Mouse (Mus musculus) cerebellum, postnatal 14 days (tissue): ENCODE results near the gene Zfp512.
"Not testable (repeated sequence)": the region's sequence is repeated elsewhere in the genome, so short reads cannot be mapped to it uniquely, and the experiment has no call there.

ENCODE experiments used
- DNase-seq, 2 experiments: peaks; one replicate each; pipeline ENCODE4 v3.0.0; 2021; ENCODE audit warnings: mixed read lengths in 2 of 2

Gene Zfp512

DNA sequence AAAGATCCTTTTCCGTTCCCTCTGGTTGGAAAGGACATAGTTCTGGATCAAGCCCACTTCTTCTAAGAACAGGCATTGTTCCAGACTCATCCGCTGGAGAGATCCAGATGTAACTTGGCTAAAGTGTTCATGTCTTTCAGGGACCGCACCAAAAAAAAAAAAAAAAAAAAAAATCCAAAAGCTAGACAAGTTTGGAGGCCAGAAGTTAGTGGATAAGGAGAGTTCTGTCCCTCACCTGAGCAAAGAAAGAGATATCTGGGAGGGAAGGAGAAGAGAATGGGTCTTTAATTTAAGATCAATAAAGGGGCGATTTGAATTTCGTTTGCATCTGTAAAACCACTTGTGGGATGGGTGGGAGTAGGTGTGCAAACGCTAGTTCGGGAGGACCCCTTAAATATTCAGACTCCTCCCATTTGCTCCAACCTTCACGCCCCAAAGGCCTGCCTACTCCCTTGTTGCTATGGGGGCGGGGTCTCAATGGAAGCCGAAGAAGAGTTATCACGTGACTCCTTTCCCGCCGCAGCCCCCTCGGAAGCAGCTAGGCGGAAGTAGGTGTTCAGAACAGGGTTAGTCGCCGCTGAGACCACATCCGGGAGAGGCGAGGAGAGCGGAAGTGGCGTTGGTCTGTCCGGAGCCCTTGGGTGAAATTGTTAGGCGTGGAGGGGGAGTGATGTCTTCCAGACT lies at the start of gene Zfp512:
Gene Zfp512 (plus strand): TSS at position 554 of the 684 bp plus-strand sequence.
- DNase-seq = peak; percentile 92 to 94

DNA sequence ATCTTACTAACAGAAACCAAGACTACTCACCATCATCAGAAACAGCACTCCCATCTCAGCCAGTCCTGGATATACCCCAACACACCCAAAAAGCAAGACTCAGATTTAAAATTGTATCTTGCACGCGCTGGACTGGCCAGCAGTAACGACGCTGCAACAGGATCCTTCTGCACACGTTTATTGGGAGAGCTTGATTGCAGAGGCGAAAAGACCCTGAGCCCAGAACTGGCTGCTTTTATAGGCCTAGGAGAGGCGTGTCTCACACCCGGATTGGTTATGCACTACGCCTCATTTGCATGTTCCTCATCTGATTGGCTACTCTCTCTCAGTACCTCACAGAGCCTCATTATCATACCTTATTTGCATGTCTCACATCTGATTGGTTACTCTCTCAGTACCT lies 17.5 kb upstream of the Zfp512 start:
- not testable (repeated sequence) for DNase-seq

DNA sequence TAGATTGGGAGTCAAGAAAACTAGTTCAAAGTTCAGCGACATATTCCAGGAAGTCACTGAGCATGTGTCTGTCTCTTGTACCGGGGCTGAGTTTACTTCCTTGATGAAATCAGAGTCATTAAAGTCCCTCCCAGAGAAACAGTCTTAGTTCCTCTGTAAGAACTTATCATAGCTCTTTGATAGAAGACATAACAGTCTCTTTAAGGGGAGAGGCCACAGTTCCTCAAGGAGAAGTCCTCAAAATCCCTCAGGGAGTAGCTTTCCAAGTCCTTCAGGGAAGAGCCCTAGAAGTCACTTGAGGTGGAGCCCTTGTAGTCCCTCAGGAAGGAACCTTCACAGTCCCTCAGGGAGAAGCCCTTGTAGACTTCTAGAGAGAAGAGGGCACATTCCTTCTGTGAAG lies 895 bp upstream of the Zfp512 start:
- DNase-seq = no peak

DNA sequence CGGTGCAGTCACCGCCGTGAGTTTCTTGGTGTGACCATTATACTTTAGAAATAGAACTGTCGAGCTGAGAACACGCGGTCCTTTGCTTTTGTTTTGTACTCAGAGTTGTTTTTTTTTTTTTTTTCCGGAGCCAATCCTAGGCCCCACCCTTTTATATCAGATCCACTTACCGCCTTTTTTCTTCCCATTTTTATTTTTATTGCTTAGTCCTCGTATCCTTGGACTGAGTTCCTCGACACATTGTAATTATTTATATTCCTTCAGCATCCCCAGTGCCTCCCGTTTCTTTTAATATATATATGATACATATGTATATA lies 289 bp downstream of the Zfp512 start:
- no peak for DNase-seq

DNA sequence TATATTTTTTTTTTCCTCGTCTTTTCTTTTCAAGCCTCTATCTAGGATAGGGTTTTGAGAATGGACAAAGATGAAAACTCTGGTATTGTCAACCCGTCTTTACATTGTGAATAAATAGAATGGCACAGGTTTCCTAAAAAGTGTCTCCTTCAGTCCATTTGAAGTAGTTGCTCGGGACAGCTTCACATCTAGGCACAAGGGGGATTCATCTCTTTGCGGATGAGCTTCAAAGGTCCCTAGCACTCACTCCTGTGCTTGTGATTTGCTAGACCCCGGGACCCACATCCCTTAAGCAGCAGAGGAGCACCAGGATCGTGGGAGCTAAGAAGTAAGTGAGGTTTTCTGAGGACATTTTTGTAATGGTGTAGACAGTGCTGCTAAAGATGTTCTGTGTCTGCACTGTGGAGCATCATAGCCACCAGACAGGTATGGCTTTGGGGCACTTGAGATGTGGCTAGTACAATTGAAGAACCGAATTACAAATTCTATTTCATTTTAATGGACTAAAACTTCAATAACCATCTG lies 717 bp downstream of the Zfp512 start:
- DNase-seq = peak in 1 of 2 experiments; percentile 9

DNA sequence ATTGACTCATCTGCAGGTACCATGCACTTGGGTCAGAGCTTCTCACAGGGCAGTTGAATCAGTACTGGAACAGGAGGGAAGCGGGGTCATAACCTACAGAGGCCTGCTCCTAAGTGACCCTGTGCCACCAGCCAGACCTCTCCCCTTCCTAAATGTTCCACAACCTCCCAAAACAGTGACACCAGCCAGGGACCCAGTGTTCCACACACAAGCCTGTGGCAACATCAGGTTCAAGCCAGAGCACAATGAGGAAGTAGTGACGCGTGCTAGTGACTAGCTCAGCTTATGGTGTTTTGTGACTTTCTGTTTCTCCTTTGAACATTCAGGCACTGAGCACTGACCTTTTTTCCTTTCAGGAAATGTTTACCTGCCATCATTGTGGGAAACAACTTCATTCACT lies 15.6 kb downstream of the Zfp512 start:
- DNase-seq = no peak

DNA sequence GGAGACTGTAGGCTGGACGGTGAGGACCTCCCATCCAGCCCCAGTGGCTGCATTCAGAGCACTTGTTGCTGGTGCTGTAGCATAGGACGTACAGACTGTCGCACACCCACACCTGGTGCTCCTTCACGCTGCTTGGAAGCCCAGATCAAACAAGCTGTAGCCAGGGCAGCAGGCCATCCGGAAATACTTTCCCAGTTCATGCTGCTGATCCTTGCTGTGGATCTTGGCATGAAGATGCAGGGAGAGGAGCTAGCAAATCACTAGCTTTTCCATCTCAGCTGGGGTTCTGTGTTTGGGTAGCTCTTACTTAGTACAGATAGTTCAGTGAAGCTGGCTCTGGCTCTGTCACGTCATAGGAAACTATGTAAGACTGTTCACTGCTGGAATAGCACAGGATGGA lies 17.5 kb downstream of the Zfp512 start:
- DNase-seq = no peak

DNA sequence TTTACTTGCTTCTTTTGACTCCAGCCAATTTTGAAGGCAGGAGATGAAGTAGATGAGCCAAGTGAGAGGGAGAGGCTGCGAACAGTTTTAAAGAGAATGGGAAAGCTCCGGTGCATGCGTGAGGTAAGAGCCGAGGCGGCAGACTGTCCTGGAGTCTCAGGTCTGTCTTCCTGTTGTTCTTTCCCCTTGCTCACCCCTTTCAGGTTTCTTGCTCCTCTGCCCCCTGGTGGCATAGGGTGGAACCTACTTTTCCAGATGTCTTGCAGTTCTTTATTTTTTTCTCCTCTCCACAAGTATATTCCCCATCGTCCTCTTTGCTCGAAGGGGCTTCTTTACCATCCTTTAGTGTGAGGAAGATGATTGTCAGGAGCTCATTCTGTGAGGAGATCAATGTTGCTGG lies 18.1 kb downstream of the Zfp512 start:
- peak; percentile 28 to 50 for DNase-seq

DNA sequence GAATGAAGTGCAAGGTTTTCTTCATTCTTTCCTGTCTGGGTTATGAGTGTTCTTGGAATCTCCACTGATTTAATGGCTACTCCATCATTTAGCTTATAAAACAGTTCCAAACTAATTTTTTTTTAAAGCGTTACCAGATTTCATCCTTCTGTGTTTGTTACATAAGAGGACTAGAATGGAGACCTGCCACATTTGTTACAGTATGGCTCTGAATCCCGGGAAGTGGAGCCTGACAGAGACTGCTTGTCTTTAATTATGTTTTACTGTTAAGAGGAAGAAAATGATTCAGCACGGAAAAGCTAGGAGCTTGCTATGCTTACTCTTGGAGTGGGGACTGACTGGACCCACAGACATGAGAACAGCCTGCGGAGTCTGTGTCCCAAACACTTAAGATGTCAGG lies 28.3 kb downstream of the Zfp512 start:
- no peak for DNase-seq

DNA sequence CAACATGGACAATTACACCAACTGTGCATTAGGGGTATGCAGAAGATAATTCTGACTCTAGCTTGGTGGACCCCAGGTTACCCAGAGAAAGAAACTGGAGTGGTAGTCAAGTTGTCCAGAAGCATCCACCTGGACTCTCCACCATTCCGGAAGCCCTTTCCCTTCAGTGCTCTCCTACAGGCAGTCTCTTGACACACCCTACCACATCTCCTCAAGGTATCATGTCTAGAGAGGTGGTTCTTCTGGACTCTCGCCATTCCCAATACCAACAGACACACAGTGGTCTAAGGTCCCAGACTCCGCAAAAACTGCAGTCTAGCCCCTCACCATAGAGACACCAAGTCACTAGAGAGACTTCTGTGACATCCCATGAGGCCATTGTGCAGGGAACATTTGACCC lies 33.2 kb downstream of the Zfp512 start, which contains the start of gene 4930548H24Rik:
Gene 4930548H24Rik (plus strand): TSS at position 301 of the 400 bp plus-strand sequence.
- DNase-seq = no peak

DNA sequence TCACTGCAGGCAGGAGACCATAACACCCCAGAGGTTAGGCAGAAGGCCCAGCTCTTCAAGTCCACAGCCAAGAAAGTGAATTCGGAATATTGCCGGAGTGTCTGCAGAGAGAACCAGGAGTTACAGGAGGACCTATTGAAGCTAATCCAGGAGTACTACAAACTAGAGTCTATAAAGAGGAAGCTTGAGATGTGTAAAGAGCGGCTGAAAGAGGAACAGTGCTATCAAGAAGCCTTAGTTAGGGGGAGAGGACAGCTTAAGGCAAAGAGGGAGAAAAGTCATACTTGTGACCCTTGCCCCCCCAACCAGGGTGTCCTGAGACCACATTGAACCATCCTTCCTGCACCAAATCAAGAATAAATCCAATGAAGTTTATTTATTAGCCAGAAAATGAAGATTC lies 35.7 kb downstream of the Zfp512 start:
- no peak for DNase-seq

DNA sequence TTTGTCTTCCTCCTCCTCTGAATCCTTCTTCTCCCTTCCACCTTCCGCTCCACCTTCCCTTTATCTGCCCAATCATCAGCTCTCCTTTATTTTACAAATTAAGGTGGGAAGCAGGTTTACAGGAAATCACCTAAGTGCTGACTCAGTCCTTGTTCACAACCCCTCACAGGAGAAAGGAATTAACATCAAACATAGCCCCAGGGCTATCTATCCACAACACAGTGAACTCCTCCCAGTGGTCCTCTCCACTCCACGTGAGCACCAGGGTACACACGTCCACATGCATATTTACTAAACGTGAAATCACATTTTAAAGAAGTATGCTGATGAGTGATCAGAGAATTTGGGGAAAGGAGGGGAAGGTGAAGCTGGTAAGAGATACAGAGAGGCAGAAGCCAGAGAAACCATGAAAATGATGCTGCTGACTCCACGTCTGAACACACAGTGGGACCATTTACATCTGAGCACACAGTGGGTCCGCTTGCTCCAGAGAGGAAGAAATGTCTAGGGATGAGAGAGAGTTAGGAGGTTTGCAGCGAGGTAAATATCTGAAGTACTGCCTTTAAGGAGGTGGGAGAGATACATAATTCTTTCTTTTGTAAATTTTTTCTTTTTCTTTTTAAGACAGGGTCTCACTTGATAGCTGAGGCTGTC lies 37.0 kb downstream of the Zfp512 start:
- no peak for DNase-seq

DNA sequence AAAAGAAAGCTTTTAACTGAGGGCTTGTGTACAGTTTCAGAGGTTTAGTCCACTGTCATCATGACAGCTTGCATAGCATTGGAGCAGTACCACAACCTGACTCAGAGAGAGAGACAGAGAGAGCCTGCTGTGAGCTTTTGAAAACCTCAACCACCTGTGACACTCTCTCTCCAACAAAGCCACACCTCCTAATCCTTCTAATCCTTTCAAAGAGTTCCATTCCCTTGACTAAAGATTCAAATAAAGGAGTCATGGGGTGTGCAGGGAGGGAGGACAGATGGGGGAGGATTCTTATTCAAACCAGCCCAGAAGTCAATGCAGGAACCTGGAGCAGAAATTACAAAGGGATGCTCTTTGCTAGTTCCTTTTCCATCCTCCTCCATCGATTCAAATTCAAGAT lies 39.8 kb downstream of the Zfp512 start:
- no peak for DNase-seq

DNA sequence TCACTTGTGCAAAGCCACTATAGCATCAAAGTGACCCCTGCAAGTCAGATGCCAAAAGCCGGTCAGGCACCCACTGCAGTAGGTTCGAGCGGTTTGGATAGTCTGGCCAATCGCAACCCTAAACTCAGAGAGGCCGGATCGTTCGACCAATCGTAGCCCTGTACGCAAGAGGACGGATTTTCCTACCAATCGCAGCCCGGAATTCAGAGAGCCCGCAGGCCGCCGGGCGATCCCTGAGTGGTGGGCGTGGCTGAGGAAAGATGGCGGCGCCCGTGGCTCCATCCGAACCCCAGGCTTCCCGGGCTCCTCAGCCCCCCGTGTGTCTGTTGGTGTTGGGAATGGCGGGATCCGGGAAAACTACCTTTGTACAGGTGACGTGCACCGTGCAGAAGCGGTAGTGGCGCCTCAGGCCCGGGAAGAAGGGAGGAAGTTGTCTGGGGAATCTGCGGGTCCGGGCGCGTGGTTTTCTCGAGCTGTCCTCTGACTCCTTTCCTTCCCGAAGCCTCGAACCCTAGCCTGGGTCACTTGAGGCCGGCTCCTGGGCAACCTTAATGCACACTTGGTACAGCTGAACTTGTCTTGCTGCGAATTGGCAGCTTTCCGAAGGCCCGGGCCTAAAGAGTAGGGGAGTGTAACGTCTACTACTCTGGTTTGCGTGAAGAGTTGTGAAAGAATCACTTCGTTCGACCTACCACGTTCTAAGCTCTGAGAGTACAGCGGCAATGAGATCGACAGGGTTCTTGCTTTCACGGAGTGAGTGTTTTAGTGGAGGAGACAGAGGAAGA lies 42.5 kb downstream of the Zfp512 start, which contains the start of gene Gpn1:
Gene Gpn1 (plus strand): TSS at position 229 of the 785 bp plus-strand sequence.
- peak; percentile 92 for DNase-seq

DNA sequence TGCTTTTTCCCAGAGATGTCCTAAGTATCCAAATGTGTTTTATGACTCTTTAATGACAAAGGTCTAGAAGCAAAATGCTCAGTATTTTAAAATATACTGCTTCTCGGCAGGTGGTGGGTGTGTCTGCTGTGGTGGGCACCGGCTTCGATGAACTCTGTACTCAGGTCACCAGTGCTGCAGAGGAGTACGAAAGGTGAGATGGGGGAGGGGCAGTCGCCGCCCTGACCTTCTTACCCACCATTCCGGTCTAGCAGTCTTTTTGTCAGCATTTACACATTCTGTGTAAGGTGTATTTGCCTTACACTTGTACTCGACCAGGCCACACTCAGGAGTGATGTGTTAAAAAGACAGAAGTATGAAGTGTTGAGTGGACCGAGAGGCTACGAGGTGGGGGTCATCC lies 52.6 kb downstream of the Zfp512 start:
- no peak for DNase-seq

DNA sequence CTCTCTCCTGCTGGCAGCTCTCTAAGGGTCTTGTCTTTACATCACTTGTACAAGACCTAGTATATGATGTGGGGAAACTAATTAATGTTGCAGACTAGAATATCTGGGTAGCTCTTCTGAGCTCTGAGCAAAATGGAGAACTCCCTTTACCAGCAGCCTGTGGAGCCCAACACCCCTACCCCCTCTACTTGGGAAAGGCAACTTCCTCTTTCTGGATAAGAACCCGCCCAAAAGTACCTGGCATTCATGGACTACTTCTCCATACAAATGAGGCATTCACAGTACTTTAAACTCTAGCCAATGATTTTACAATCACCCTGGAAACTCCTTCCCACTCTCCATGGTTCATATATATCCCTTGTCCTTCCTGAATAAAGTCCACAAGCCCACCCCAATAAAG lies 60.2 kb downstream of the Zfp512 start:
- no peak for DNase-seq

DNA sequence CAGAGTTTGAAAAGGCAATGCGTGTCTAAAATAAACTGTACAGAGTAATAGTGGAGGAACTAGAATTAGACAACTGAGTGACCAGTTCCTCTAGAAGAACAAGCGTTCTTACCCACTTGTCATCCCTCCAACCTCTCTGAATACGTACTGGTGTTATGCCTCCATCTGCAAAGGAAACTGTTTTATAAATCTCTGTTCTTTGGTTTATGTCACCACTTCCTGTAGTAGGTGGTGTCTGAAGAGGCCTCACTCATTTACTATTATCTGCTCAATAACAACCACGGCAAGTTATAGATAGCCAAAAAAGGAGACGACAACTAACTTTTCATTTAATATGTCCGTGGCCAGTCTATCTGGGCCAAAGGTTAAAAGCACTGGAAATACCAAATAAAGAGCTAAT lies 68.3 kb downstream of the Zfp512 start:
- no peak for DNase-seq

DNA sequence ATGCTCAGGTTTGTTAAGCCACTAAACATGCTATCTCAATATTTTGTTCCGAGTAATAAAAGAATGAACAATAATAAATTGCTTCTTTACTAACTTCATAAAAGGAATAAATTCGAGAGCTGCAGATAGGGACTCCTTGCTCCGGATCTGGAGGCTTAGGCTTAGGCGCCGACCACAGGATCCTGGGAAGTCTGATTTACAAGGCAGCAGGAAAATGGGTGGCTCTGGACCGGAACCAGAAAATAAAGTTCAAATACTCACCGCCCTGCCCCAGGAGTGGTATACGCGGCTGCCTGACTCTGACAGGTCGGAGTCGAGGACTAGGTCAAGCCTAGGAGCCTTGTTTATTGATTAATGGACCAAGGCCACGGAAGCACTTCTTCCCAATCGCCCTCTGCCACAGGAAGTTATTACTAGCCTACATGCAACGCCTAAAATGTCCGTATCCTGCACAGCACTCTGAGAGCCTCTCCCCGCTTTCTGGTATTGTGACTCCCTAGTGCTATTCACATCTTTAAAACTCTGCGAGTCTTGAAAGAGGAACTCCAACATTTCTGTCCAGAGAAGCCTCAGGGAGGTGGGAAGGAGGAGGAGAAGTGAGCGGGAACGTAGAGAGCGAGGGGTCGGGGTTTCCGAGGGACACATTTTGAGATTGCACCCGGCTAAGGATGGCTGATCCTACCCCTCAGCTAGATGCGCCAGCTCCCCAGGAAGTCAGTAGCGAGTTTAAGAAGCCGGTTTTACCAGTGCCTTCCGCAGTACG lies 74.3 kb downstream of the Zfp512 start, which contains the start of gene Slc4a1ap:
Gene Slc4a1ap (plus strand): TSS at position 642 of the 763 bp plus-strand sequence.
- DNase-seq = peak; percentile 87 to 89

DNA sequence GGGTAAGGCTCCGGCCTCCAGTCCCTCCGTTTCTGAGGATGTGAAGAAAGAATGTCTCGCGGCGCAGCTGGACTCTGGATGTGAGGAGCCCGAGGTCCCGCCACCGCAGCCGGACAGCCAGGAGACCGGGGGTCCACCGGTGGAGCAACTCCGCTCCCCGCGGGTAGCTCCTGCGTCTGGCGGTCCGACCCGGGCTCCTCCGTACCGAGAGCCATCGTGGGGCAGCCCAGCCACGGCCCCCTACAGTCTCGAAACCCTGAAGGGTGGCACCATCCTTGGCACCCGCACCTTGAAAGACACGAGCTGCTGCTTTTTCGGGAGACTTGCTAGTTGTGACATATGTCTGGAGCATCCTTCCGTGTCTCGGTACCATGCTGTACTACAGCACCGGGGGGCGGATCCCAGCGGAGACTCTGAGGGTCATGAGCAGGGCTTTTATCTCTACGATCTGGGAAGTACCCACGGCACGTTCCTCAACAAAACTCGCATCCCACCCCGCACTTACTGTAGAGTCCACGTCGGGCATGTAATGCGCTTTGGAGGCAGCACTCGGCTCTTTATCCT lies 75.0 kb downstream of the Zfp512 start:
- DNase-seq = no peak

DNA sequence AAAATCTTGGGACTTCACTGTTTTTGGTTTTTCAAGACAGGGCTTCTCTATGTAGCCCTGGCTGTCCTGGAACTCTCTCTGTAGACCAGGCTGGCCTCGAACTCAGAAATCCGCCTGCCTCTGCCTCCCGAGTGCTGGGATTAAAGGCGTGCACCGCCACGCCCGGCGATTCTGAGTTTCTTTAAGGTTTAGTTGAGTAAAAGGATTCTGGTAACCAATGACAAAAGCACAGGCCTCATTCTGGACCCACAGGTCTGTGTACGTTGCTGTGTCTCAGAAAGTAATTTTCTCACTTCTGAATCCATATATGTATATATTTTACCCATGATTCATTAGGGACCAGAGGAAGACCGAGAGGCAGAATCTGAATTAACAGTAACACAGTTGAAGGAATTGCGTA lies 75.5 kb downstream of the Zfp512 start, which contains the start of gene Supt7l:
Gene Supt7l (minus strand): TSS at position 101 of the 400 bp plus-strand sequence.
- not testable (repeated sequence) for DNase-seq

DNA sequence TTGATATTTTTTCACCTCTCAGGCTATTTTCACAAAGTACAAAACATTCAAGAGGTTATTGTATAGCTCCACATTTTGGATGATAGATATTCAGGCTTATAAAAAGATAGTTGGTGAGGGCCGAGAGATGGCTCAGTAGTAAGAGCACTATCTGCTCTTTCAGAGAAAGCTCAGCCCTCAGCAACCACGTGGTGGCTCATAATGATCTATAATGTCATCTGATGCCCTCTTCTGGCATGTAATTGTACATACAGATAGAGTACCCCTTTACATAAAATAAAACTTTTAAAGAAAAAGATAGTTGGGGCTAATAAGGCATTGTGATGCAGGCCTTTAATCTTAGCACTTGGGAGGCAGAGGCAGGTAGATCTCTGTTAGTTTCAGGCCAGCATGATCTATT lies 76.3 kb downstream of the Zfp512 start:
- no peak for DNase-seq
